Mouse (Mus musculus) bone marrow, adult 2 months (tissue): ENCODE results near the gene 4931428F04Rik. TPM values are rescaled to one million over a fixed set of nuclear protein-coding genes. Genes with fewer than 3 reads are reported as not detected.

Experiments
- H3K27ac ChIP-seq: fragments of 200-500 bp; 2 replicates; pipeline ENCODE4 v1.5.1; 2012; ENCODE audit warnings: low read depth, mild to moderate bottlenecking, control low read depth, inconsistent platforms, low read length; ENCODE audit not compliant: control insufficient read depth, poor library complexity, insufficient read depth
- H3K4me1 ChIP-seq: fragments of 200-500 bp; 2 replicates; pipeline ENCODE4 v1.6.1; 2011; ENCODE audit warnings: low read length; ENCODE audit not compliant: control insufficient read depth, insufficient read depth
- H3K4me3 ChIP-seq: fragments of 200-500 bp; replicated peaks from 2 replicates; pipeline ENCODE3; 2011; ENCODE audit warnings: mild to moderate bottlenecking, low read depth, low read length, control low read depth; ENCODE audit not compliant: control insufficient read depth
- CTCF ChIP-seq: fragments of 200-500 bp; IDR thresholded peaks from 2 replicates; pipeline ENCODE4 v1.5.1; 2011; ENCODE audit warnings: low read length, control low read depth; ENCODE audit not compliant: control insufficient read depth, insufficient read depth
- POLR2A ChIP-seq: fragments of 200-500 bp; IDR thresholded peaks from 2 replicates; pipeline ENCODE4 v1.6.1; 2011; ENCODE audit warnings: low read depth, mild to moderate bottlenecking, control low read depth, low read length, borderline replicate concordance; ENCODE audit not compliant: control insufficient read depth
- WGBS: fragments of 180-500 bp; shearing (Covaris S2); methylation state at CpG from one replicate; pipeline ENCODE4 v1.1.7; 2018; 5-methylcytosine and 5-hydroxymethylcytosine counted together
- polyA plus RNA-seq: library from polyadenylated mRNA; stranded (reverse); fragments of >200 nt; gene quantifications from 2 replicates; pipeline ENCODE4 v1.2.4, GENCODE M21; 2011; ENCODE audit warnings: low replicate concordance; ENCODE audit not compliant: missing spikeins, insufficient read depth, insufficient read length

Gene 4931428F04Rik
- polyA plus RNA-seq, 1 experiment = 2.2 TPM

DNA sequence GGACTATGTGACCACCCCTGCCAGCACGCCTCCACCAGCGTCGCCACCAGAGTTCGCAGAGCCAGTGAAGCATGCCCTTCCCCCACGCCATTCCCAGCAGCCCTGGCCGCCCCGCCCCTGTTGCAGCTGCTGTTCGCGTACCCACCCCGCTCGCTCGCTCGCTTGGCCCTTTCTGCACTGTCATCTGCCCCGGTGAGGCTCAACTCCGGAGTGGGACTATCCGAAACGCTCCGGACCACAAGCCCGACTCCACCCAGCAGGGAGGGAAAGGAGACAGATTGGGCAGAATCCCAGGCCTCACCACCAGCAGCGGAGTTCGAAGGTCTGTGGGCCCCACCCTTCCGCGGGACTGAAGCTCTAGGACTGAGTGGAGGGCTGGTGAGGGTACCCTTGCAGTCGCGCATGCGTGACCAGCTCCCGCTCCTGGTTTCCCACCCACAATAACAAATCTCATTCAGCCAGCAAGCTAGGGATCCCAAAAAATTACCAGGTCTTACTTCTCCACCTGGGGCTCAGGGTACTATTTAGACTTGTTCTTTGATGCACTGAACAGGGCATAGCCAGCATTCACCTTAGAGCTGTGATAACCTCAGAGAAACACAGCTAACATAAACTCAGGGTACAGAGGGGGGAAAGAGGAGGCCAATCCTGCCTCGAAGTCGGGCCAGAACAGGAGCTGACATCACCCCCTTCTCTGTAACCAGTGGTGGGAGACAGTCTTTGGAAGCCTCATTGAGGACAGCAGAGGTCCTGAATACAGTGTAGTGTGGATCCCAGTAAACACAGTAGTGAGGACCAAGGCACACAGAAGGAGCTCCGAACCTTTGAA, 13.2 kb downstream of the 4931428F04Rik start:
- TF ChIP-seq POLR2A (no peak), CTCF (no peak)
- H3K4me1 ChIP-seq = peaks cover 1% of the 10 kb centered on the region
- no peak overlapping the region for H3K4me3 ChIP-seq
- WGBS = 5% methylated on average over 30 of the region's 30 CpGs
- no peak overlapping the region for H3K27ac ChIP-seq

DNA sequence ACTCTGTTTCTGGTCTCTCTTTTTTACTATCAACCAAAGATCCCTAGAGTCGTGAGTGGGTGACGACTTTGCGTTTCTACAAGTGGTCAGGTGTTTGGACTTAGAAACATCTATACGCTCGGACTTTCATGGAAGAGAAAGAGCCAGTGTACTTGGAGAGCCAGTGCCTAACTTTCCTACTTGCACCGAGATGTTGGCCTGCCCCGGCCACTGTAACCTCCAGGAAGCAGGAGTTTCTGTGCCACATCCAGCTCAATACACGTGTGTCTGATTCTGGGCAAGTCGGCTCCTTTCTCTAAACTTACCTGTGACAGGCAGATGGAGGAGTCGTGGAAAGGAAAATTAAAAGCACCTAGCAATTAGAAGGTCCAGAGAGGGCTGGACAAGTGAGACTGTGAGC, 13.8 kb downstream of the 4931428F04Rik start, which contains the start of gene Nol3:
TSS of gene Nol3 (plus strand) at position 301 of the 400 bp plus-strand sequence.
- 11% methylated on average over 10 of the region's 10 CpGs for WGBS
- H3K4me3 ChIP-seq = no peak within 1 kb of the TSS
- no peak for TF ChIP-seq CTCF

DNA sequence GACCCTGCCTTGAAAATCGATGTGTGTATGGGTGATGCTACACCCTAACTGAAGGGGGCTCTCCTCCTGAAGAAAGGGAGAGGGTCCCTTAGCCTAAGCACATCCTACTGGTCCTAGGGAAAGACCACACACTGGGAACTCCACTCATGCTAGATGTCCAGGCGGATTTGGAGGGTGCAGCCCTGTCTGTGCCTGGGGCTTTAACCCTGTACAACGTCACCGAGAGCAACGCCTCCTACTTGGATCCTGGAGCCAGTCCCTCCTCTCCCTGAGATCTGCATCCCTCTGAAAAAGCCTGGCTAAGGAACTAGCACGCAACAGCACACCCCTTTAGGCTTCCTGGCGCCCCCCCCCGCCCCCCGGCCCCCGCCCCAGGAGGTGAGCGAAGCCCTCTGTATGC, 14.3 kb downstream of the 4931428F04Rik start:
- WGBS = 28% methylated on average over 11 of the region's 11 CpGs
- Histone ChIP-seq H3K4me1 (peaks cover 1% of the 10 kb centered on the region), H3K27ac (no peak overlapping the region), H3K4me3 (no peak overlapping the region)
- TF ChIP-seq POLR2A (no peak), CTCF (no peak)

More for the DNA sequence above, 13.8 kb downstream of the 4931428F04Rik start, which contains the start of gene Nol3:
- H3K27ac ChIP-seq = no peak within 1 kb of the TSS
- peaks cover 1% of the 10 kb centered on the region for H3K4me1 ChIP-seq

DNA sequence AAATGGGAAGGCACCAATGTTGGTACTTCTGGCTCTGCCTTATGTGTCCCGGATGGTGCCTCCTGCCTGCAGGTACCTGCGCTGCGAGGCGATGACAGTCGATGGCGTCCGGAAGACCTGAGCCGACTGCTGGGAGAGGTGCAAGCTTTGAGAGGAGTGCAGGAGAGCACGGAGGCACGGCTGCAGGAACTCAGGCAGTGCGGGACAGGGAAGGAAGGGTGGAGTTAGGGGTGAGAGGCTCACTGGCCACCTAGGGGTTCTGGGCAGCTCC, 18.8 kb downstream of the 4931428F04Rik start:
- WGBS = 18% methylated on average over 11 of the region's 11 CpGs
- H3K4me1 ChIP-seq = no peaks in the 10 kb centered on the region
- TF ChIP-seq CTCF = no peak
- TF ChIP-seq POLR2A = no peak
- no peak overlapping the region for H3K4me3 ChIP-seq
- H3K27ac ChIP-seq = no peak overlapping the region

DNA sequence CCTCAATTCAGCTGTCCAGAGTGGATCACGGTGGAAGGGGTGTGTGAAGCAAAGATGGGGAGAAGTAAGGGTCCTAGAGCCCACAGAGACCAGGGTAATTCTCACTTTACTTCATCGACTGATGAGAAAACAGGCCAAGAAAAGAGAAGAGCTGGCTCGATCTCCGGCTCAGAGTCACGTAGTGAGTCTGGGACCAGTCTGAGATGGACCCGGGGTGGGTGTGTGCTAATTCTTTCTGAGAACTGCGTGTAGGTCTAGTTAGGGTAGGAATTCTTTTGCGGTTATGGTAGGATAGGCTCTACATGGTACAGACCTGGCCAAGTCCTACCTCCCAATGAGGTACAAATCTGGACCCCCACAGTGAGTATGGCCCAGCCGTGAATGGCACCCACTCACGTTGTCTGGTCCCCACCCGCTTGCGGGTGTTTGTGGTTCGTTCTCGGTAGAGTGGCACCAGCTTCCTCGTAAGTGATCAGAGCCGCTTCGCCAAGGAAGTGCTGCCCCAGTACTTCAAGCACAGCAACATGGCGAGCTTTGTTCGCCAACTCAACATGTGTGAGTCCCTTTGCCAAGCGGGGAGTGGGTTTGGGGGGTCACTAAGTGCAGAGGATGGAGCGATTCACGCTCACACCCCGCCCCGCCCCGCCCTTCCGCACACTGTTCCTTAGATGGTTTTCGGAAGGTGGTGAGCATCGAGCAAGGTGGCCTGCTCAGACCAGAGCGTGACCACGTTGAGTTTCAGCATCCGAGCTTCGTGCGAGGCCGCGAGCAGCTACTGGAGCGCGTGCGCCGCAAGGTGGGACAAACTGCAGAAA, 19.4 kb downstream of the 4931428F04Rik start:
- H3K27ac ChIP-seq = no peak overlapping the region; the same call in 1 of the 2 replicates
- TF ChIP-seq POLR2A (no peak), CTCF (no peak)
- no peaks in the 10 kb centered on the region for H3K4me1 ChIP-seq
- H3K4me3 ChIP-seq = no peak overlapping the region
- WGBS = 10% methylated on average over 39 of the region's 39 CpGs

DNA sequence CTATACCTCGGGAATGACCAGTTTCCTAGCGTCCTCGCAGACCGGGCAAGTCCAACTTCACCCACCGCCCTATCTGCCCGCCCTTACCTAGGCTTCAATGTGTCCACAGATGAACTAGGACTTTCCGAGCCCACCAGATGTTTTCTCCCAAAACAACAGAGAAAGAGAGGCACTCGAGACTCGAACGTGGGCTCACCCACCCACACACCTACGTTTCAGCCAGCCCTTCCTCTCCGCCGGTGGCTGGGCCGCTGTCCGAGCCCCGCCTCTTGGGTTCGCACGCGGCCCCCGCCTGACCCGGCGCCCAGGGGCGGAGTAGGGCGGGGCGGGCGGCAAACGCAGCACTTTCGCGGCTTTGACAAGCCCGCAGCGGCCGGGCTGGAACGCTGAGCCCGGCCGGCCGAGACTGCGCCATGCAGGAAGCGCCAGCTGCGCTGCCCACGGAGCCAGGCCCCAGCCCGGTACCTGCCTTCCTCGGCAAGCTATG, 20.2 kb downstream of the 4931428F04Rik start, which contains the start of gene Hsf4:
TSS of gene Hsf4 (plus strand) at position 341 of the 487 bp plus-strand sequence.
- WGBS = 5% methylated on average over 42 of the region's 42 CpGs
- Histone ChIP-seq H3K4me1 (no peaks in the 10 kb centered on the region), H3K4me3 (no peak within 1 kb of the TSS), H3K27ac (no peak within 1 kb of the TSS; the same call in 1 of the 2 replicates)
- no peak for TF ChIP-seq CTCF
- TF ChIP-seq POLR2A = peak; percentile 32; the same call in 1 of the 2 replicates

DNA sequence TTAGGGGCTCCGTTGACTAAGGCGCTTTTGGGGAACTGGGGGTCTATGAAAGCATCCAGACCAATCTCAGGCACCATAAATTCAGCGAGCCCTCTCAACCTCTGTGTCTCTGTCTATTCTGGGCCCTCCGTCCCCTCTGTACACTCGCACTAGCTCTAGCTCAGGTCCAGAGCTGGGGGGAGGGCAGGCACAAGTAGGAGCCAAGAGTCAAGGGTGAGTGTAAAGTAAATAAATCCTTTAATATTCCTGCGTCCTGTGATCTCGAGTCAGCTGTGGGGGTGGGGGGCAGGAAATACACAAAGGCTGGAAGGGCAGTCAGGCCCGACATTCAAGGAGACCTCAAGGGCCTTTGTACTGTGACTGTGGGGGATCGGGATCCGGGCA, 20.6 kb downstream of the 4931428F04Rik start:
- Histone ChIP-seq H3K27ac (no peak overlapping the region), H3K4me1 (no peaks in the 10 kb centered on the region), H3K4me3 (no peak overlapping the region)
- no peak for TF ChIP-seq POLR2A
- TF ChIP-seq CTCF = no peak
- 19% methylated on average over 10 of the region's 10 CpGs for WGBS
